Mouse (Mus musculus) cerebellum, adult (tissue): ENCODE data around the gene Gm21764.
"Not testable (repeated sequence)": the region's sequence is repeated elsewhere in the genome, so short reads cannot be mapped to it uniquely, and the experiment has no call there.

Source experiments
- ATAC-seq: cut with Nextera tagmentation; 2 replicates; pipeline ENCODE4 v1.9.2; 2017; ENCODE audit warnings: mild to moderate bottlenecking, moderate library complexity, mixed read lengths; ENCODE audit not compliant: insufficient number of reproducible peaks, low FRiP score, low TSS enrichment

The Gm21764 gene

DNA sequence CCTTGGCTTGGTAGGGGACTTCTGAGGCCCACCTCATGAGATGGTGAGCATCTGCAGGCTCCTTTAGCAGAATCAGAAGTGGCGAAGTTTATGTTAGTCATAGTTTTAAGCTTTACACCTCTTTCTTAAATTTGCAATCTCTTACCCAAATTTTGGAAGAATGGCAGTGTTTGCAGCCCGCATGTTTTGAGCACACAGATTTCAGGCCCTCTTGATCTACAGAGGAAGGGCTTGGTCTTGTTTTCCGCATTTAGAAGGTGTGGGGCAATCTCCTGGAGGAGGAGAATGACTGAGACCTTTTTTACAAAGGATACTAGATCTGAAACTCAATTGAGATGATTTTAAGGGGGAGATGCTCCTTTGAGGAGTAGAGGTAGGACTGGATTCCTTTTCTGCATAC, at the start of gene Gm21764:
Gene Gm21764 (minus strand): TSS at position 101 of the 400 bp plus-strand sequence.
- not testable (repeated sequence) for ATAC-seq

DNA sequence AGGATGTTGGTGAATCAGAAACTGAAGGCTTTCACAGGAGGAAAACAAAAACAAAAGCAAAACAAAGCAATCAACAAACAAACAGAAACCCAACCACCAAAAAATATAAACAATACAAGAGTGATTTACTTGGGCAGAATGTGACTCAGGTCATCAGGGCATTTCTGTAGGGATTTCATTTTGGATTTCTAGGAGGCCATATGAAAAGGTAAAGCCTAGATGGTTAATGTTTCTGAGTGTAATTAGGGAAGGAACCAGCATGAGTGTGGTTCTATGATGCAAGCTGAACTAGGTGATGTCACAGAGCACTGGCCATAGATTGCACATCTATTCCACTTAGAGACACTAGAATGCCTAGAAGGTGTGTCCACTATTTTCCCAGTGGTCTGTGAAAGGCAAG, 27.2 kb upstream of the Gm21764 start, which contains the start of gene Ssty1:
Gene Ssty1 (plus strand): TSS at position 301 of the 400 bp plus-strand sequence.
- not testable (repeated sequence) for ATAC-seq
